Mouse (Mus musculus) kidney, adult 2 months (tissue): Measurements from ENCODE around the gene Olfr517. TPM values are rescaled to one million over a fixed set of nuclear protein-coding genes. Genes with fewer than 3 reads are reported as not detected.

Experiments
- DNase-seq: peaks from one replicate; pipeline ENCODE4 v3.0.0; 2021
- H3K27ac ChIP-seq: fragments of 200-500 bp; 2 replicates; pipeline ENCODE4 v1.5.1; 2012; ENCODE audit warnings: low read depth, low read length, control low read depth, inconsistent platforms; ENCODE audit not compliant: insufficient read depth
- H3K27me3 ChIP-seq: fragments of 200-500 bp; replicated peaks from 2 replicates; pipeline ENCODE4 v1.6.1; 2012; ENCODE audit warnings: mild to moderate bottlenecking, moderate library complexity, low read length, inconsistent platforms; ENCODE audit not compliant: control insufficient read depth, insufficient read depth
- H3K36me3 ChIP-seq: fragments of 200-500 bp; 2 replicates; pipeline ENCODE4 v1.6.1; 2012; ENCODE audit warnings: mild to moderate bottlenecking, moderate library complexity, low read length, inconsistent platforms; ENCODE audit not compliant: control insufficient read depth, insufficient read depth
- H3K4me1 ChIP-seq: fragments of 200-500 bp; 2 replicates; pipeline ENCODE4 v1.6.1; 2011; ENCODE audit warnings: low read length; ENCODE audit not compliant: control insufficient read depth, insufficient read depth
- H3K4me3 ChIP-seq: fragments of 200-500 bp; 2 replicates; pipeline ENCODE4 v1.5.1; 2011; ENCODE audit warnings: mild to moderate bottlenecking, low read depth, low read length, control low read depth; ENCODE audit not compliant: insufficient read depth
- CTCF ChIP-seq: fragments of 200-500 bp; conservative IDR thresholded peaks from 2 replicates; pipeline ENCODE4 v1.5.1; 2011; ENCODE audit warnings: low read depth, mild to moderate bottlenecking, control low read depth, low read length, moderate library complexity, mixed read lengths; ENCODE audit not compliant: insufficient read depth, insufficient read length
- POLR2A ChIP-seq: fragments of 200-500 bp; IDR thresholded peaks from one replicate; pipeline ENCODE4 v1.6.1; 2011; ENCODE audit warnings: low read depth, low read length, control low read depth
- WGBS: fragments of 180-500 bp; shearing (Covaris S2); methylation state at CpG from one replicate; pipeline ENCODE4 v1.1.7; 2018; 5-methylcytosine and 5-hydroxymethylcytosine counted together
- polyA plus RNA-seq: library from polyadenylated mRNA; depleted of rRNA; stranded (reverse); fragments of >200 nt; gene quantifications from 2 replicates; pipeline ENCODE4 v1.2.3, GENCODE M21; 2012; rRNA removed

Olfr517 gene
- polyA plus RNA-seq: not detected in 2 replicates

- TF ChIP-seq POLR2A: no peak
- TF ChIP-seq CTCF: no peak
- no peaks in the 10 kb centered on the region for H3K27me3 ChIP-seq
- 60% methylated on average over 2 of the region's 2 CpGs for WGBS
- DNase-seq: no peak
- no peaks in the 10 kb centered on the region for H3K36me3 ChIP-seq
- H3K4me1 ChIP-seq: no peaks in the 10 kb centered on the region
- no peak within 1 kb of the TSS for H3K4me3 ChIP-seq
- H3K27ac ChIP-seq: no peak within 1 kb of the TSS
Observed at GRCm38 (mm10) chr7:108872279-108872678, at the start of gene Olfr517. Gene Olfr517 (minus strand): TSS chr7:108872379.

GRCm38 (mm10) chr7:108903969-108904368 is 31.8 kb upstream of the Olfr517 start:
- no peak for TF ChIP-seq POLR2A
- no peak for TF ChIP-seq CTCF
- WGBS: 58% methylated on average over 2 of the region's 2 CpGs

GRCm38 (mm10) chr7:108894320-108894719 is 22.1 kb upstream of the Olfr517 start, which contains the start of gene Olfr519:
Gene Olfr519 (minus strand): TSS chr7:108894420.
- H3K4me3 ChIP-seq: no peak within 1 kb of the TSS
- H3K36me3 ChIP-seq: no peaks in the 10 kb centered on the region
- no peaks in the 10 kb centered on the region for H3K27me3 ChIP-seq
- WGBS: 82% methylated on average over 5 of the region's 5 CpGs
- no peaks in the 10 kb centered on the region for H3K4me1 ChIP-seq
- DNase-seq: no peak
- no peak for TF ChIP-seq CTCF
- no peak within 1 kb of the TSS for H3K27ac ChIP-seq

More at GRCm38 (mm10) chr7:108903969-108904368, 31.8 kb upstream of the Olfr517 start:
- DNase-seq: no peak
- H3K4me3 ChIP-seq: no peak overlapping the region
- H3K36me3 ChIP-seq: no peaks in the 10 kb centered on the region
- no peaks in the 10 kb centered on the region for H3K4me1 ChIP-seq
- H3K27ac ChIP-seq: no peak overlapping the region
- no peaks in the 10 kb centered on the region for H3K27me3 ChIP-seq

GRCm38 (mm10) chr7:108884906-108885305 is 12.7 kb upstream of the Olfr517 start, which contains the start of gene Olfr518:
Gene Olfr518 (minus strand): TSS chr7:108885006.
- Histone ChIP-seq H3K4me1 (no peaks in the 10 kb centered on the region), H3K27me3 (no peaks in the 10 kb centered on the region)
- WGBS: 77% methylated on average over 4 of the region's 4 CpGs

GRCm38 (mm10) chr7:108850429-108850828 is 21.8 kb downstream of the Olfr517 start, which contains the start of gene Olfr516:
Gene Olfr516 (minus strand): TSS chr7:108850529.
- 84% methylated on average over 2 of the region's 2 CpGs for WGBS
- H3K4me1 ChIP-seq: no peaks in the 10 kb centered on the region
- no peak for DNase-seq
- no peak within 1 kb of the TSS for H3K27ac ChIP-seq
- no peaks in the 10 kb centered on the region for H3K36me3 ChIP-seq
- H3K4me3 ChIP-seq: no peak within 1 kb of the TSS
- no peaks in the 10 kb centered on the region for H3K27me3 ChIP-seq
- TF ChIP-seq POLR2A (no peak), CTCF (no peak)

More at GRCm38 (mm10) chr7:108884906-108885305, 12.7 kb upstream of the Olfr517 start, which contains the start of gene Olfr518:
- H3K27ac ChIP-seq: no peak within 1 kb of the TSS
- DNase-seq: no peak
- TF ChIP-seq POLR2A (no peak), CTCF (no peak)
- H3K36me3 ChIP-seq: no peaks in the 10 kb centered on the region
- no peak within 1 kb of the TSS for H3K4me3 ChIP-seq

- no peak for DNase-seq
- Histone ChIP-seq H3K4me1 (no peaks in the 10 kb centered on the region), H3K27ac (no peak within 1 kb of the TSS), H3K36me3 (no peaks in the 10 kb centered on the region), H3K4me3 (no peak within 1 kb of the TSS), H3K27me3 (no peaks in the 10 kb centered on the region)
- no peak for TF ChIP-seq CTCF
Observed at GRCm38 (mm10) chr7:108825897-108826296, 46.3 kb downstream of the Olfr517 start, which contains the start of gene Olfr514. Gene Olfr514 (minus strand): TSS chr7:108825997.

Other genes with a start within 250 kb of the Olfr517 start
- gene Olfr508, start 242.4 kb downstream of the Olfr517 start, polyA plus RNA-seq: not detected in 2 replicates
- gene Olfr509, start 220.5 kb downstream of the Olfr517 start, polyA plus RNA-seq: not detected in 2 replicates
- not detected in 2 replicates for gene Olfr510, start 206.0 kb downstream of the Olfr517 start, polyA plus RNA-seq
- not detected in 2 replicates for gene Olfr512, start 159.1 kb downstream of the Olfr517 start, polyA plus RNA-seq
- not detected in 2 replicates for gene Olfr513, start 121.4 kb downstream of the Olfr517 start, polyA plus RNA-seq
- gene Olfr514, start 46.4 kb downstream of the Olfr517 start, polyA plus RNA-seq: not detected in 2 replicates
- gene Olfr516, start 21.9 kb downstream of the Olfr517 start, polyA plus RNA-seq: not detected in 2 replicates
- gene Olfr518, start 12.6 kb upstream of the Olfr517 start, polyA plus RNA-seq: not detected in 2 replicates
- gene Olfr519, start 22.0 kb upstream of the Olfr517 start, polyA plus RNA-seq: not detected in 2 replicates
- gene Nlrp10, start 57.8 kb upstream of the Olfr517 start, polyA plus RNA-seq: 0.03 TPM in 2 replicates
- gene Eif3f, start 62.0 kb upstream of the Olfr517 start, polyA plus RNA-seq: 83.2 and 101 TPM in 2 replicates
- 0.31 and 0.52 TPM in 2 replicates for gene Tub, start 78.0 kb upstream of the Olfr517 start, polyA plus RNA-seq
- gene Ric3, start 211.0 kb upstream of the Olfr517 start, polyA plus RNA-seq: 0.63 and 0.79 TPM in 2 replicates